Mouse (Mus musculus) cerebellum, adult 2 months (tissue): Measurements from ENCODE around the gene Rnf5.

ENCODE experiments used
- CTCF ChIP-seq: fragments of 200-500 bp; IDR thresholded peaks from 2 replicates; pipeline ENCODE4 v1.5.1; 2011; ENCODE audit warnings: low read depth, mild to moderate bottlenecking, control low read depth, low read length, moderate library complexity, borderline replicate concordance; ENCODE audit not compliant: insufficient read depth
- POLR2A ChIP-seq: fragments of 200-500 bp; IDR thresholded peaks from 2 replicates; pipeline ENCODE4 v1.6.1; 2011; ENCODE audit warnings: low read length, control low read depth, borderline replicate concordance; ENCODE audit not compliant: insufficient read depth

GRCm38 (mm10) chr17:34605609-34606008 is 2.1 kb upstream of the Rnf5 start:
- TF ChIP-seq POLR2A = peak; percentile 85
- no peak for TF ChIP-seq CTCF
